Mouse (Mus musculus): ENCODE data around the gene Cyp19a1. TPM values are rescaled to one million over a fixed set of nuclear protein-coding genes. Genes with fewer than 3 reads are reported as not detected.

Gene Cyp19a1
- polyA plus RNA-seq (2017; shearing (Covaris generic)): not detected

DNA sequence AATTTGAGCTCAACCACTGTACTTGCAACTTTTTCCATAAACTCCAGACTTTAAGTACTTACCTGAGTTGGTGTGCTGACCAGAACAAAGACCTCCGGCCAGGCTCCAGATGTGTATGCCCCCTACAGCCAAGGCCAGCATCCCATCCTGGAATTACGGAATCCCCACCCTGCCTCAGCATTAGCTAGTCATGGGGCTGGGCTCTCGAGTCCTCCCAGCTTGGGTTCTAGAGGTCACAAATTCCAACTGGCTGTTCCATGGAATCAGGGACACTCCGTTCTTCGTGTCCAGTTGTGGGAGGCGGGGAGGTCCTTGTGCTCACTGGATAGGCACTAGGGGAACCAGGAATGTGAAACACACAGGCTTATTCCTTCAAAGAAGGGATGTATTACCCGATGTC lies at the start of gene Cyp19a1:
Gene Cyp19a1, minus strand, starts transcription at position 101 of the 400 bp plus-strand sequence.
- ATAC-seq: no peak

- ATAC-seq: no peak
Measured at GRCm38 (mm10) chr9:54316363-54316762, 48.5 kb upstream of the Cyp19a1 start.

GRCm38 (mm10) chr9:54308751-54309358 lies 40.9 kb upstream of the Cyp19a1 start:
- ATAC-seq: no peak

DNA sequence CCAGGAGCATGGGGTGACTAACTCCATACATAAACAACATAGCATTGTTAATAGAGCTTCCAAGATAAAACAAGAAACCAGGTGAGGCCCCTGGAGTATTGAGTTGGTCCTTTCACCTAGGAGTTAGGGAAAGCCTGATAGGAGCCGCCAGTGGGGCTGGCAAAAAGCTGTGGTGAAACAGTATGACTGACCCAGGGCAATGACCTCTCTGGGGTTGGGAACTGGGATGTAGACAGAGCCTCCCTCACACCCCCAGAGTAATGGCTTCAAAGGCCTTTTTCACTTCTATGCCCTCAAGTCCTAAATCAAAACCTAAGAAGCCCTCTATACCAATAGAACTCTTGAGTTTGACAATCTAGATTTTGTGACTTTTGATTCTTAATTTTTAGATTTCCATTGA lies 40.3 kb upstream of the Cyp19a1 start:
- ATAC-seq: no peak

GRCm38 (mm10) chr9:54301255-54301654 lies 33.3 kb upstream of the Cyp19a1 start:
- no peak for ATAC-seq

- ATAC-seq: no peak
Measured at GRCm38 (mm10) chr9:54299792-54300191, 31.9 kb upstream of the Cyp19a1 start.

- no peak for ATAC-seq
Measured at GRCm38 (mm10) chr9:54299389-54299788, 31.5 kb upstream of the Cyp19a1 start.

- no peak for ATAC-seq
Measured at GRCm38 (mm10) chr9:54287804-54288203, 19.9 kb upstream of the Cyp19a1 start.

GRCm38 (mm10) chr9:54286331-54286987 lies 18.5 kb upstream of the Cyp19a1 start, which contains the start of gene Gldn:
TSS of gene Gldn (plus strand) at chr9:54286486.
- no peak for ATAC-seq

GRCm38 (mm10) chr9:54279046-54279589 lies 11.2 kb upstream of the Cyp19a1 start:
- no peak for ATAC-seq

DNA sequence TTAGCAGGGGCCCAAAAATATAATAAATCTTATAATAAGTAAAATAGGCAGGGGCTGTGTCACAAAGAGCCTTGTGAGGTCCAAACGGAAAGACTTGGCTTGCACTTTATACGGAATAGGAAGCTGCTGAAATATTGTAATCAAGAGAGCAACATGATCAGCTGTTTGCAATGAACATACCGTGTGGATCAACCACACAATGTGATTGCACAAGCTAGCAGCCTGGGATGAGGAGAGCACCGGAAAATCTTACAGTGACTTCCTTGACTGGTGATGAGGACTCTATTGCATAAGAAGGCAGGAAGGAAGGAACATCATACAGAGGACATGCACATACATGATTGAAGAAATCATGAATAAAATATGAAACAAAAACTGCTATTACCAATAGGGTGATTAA lies 7.4 kb upstream of the Cyp19a1 start:
- ATAC-seq: no peak

- ATAC-seq: no peak
Measured at GRCm38 (mm10) chr9:54270889-54271288, 3.0 kb upstream of the Cyp19a1 start.

DNA sequence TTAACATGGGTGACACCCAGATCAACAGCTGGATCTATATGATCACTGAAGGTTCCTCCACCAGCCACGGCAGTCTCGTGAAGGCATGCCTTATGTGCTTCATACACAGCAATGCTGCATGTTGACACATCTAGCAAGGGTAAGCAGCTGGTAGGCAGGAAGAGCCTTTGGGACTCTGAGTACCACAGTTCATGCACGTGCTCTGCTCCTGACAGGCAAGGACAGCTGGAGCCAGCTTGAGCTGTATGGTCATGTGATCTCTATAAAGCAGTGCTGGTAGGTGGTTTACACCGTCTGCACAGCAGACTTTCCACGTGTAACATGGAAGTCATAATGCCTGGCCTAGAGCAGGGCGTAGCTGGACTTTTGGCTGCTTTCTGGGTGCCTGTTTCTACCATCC lies 2.1 kb upstream of the Cyp19a1 start:
- ATAC-seq: no peak

DNA sequence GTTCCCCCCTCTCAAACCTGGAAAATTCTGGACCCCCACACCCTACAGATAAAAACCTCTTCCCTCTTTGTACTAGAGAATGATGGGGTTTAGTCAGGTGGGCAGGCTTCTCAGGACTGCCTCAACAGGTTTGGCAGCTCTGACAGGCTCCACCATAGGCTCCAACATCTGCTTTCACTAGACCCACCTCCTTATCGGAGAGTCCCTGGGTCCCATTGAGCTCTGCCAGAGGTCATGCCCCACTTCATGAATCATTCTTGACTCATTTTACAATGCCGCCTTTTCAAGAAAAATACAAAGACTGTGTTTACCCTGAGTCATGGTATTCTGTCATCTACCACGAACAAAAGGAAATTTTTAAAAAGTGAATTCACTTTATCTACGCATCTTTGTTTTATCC lies 3.2 kb downstream of the Cyp19a1 start:
- ATAC-seq: no peak

- no peak for ATAC-seq
Measured at GRCm38 (mm10) chr9:54244869-54245665, 22.8 kb downstream of the Cyp19a1 start.

DNA sequence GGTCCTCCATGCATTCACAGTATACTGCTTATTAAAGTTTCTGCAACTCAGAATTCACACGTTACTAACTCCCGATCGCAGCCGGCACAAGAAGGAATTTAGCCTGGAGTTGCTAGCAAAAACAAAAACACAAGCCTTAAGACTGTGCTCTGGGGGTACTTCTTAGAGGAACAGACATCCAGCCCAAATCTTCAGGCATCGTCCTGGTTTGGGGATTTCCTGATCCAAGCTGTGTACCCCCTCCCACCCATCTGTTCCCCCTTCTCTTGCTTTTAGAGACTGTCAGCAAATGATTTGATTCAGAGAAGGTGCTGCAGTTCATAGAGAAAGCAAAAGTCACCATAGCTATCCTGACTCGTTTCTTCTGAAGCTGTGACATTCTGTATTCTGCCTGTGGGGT lies 40.3 kb downstream of the Cyp19a1 start:
- ATAC-seq: no peak

- no peak for ATAC-seq
Measured at GRCm38 (mm10) chr9:54216511-54216910, 51.4 kb downstream of the Cyp19a1 start.

DNA sequence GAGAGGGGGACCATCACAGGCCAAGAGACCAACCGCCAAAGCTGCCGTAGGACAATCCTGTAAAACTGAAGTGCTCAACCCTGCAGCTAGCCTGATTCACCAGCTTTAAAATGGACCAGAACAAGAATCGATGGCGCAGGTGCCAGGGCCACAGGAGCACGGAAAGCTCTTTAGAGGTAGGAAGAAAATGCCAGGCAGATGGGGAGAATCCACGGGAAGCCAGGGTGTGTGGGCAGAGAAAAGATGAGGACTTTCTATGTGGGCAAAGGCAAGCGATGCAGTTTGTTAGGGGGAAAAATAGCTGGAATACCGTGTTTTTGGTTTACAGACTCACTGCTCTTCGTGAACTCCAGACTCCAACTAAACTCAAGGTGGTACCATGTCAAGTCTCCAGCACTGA lies 53.0 kb downstream of the Cyp19a1 start:
- no peak for ATAC-seq

- ATAC-seq: no peak
Measured at GRCm38 (mm10) chr9:54194790-54195189, 73.1 kb downstream of the Cyp19a1 start.

DNA sequence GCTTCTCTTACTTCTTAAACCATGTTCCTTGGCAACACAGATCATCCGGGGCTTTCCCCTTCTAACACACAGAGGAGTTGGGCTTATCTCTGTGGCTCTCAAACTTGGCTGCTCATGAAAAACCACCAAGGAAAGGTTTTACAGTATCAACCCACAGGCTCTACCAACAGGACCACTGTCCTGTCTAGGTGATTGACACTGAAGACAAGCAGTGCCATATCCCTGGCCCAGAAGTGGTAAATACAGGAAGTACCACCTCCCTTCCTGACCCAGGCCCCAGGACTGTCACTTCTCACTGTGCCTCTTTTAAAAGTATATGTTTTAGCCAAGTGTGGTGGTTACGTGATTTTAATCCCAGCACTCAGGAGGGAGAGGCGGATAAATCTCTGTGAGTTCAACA lies 76.5 kb downstream of the Cyp19a1 start:
- ATAC-seq: no peak

DNA sequence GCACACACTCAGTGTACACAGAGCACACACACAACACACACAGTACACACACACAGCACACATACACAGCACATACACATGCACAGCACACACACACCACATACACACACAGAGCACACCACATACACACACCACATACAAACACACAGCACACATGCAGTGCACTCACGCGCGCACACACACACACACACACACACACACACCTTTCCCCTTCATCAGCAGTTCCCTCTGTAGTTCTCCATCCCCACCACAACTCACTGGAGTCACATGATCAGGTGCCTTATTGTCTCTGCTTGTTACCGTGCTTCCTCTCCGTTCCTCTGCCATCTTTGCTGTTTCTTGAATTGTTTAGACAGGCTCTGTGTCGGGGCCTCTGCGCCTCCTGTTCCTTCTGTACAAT lies 85.4 kb downstream of the Cyp19a1 start:
- ATAC-seq: no peak

DNA sequence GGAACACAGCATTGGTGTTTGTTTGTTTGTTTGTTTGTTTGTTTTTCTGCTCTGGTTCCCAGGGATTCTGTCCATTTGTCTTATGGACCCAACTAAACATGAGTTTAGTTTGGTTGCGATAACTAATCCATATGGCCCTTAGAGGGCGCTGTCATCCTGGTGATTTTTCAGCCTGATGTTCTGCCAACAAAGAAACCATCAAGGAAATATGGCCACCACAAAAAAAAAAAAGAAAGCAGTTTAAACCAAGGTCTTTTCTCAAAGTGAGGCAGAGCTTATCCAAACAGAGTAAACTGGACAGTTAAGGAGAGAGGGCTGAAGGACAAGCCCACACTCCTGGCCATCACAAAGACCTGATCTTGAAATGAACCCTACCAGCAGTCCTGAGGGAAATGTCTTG lies 86.6 kb downstream of the Cyp19a1 start:
- no peak for ATAC-seq

DNA sequence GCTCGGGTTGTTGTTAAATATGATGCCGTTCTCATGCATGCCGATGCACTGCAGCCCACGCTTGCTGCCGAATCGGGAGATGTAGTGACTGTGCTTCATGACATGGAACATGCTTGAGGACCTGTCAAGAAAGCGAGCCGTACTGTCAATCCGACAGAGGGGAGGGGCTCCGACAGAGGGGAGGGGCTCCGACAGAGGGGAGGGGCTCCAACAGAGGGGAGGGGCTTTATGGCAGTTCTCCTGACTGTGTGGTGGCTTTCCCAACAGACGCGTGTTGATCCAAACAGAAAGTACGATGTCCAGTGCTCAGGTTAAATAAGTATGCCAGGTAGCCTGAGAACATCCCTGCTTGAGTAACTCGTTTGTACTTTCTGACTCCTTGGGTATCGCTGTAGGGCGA lies 87.7 kb downstream of the Cyp19a1 start:
- ATAC-seq: no peak

- no peak for ATAC-seq
Measured at GRCm38 (mm10) chr9:54169489-54169888, 98.4 kb downstream of the Cyp19a1 start.

Data from activated CD4-positive, CD25-positive, alpha-beta regulatory T cell, adult 4 months (primary cell).